Mouse (Mus musculus) adrenal gland, adult (tissue): ENCODE results near the gene Olfr982.

Experiments used
- DNase-seq, 2 experiments: peaks; one replicate each; pipeline ENCODE4 v3.0.0; 2022 to 2023; ENCODE audit warnings: low spot score in 1 of 2; ENCODE audit not compliant: inconsistent age in 2 of 2

The Olfr982 gene

GRCm38 (mm10) chr9:40073529-40073928, at the start of gene Olfr982:
TSS of gene Olfr982 (plus strand) at chr9:40073829.
- DNase-seq, result no peak

GRCm38 (mm10) chr9:40050138-40050537, 23.5 kb upstream of the Olfr982 start:
- DNase-seq, result no peak

- no peak for DNase-seq
Observed at GRCm38 (mm10) chr9:40093495-40093894, 19.9 kb downstream of the Olfr982 start, which contains the start of gene Olfr983. TSS of gene Olfr983 (minus strand) at chr9:40093595.

GRCm38 (mm10) chr9:40094769-40095168, 21.1 kb downstream of the Olfr982 start:
- DNase-seq, result peak in 1 of 2 experiments; percentile 32

- no peak for DNase-seq
Observed at GRCm38 (mm10) chr9:40114106-40114505, 40.5 kb downstream of the Olfr982 start, which contains the start of gene Olfr984. TSS of gene Olfr984 (minus strand) at chr9:40114206.

GRCm38 (mm10) chr9:40116645-40117286, 43.1 kb downstream of the Olfr982 start:
- peak in 1 of 2 experiments; percentile 80 for DNase-seq

GRCm38 (mm10) chr9:40117287-40117659, 43.6 kb downstream of the Olfr982 start:
- DNase-seq, result no peak
